Mouse (Mus musculus) ES-E14 (cell line): ENCODE measurements around the gene Ceacam13.

Experiments used
- CHD2 ChIP-seq: IDR thresholded peaks from 2 replicates; pipeline ENCODE4 v1.6.1; 2014; ENCODE audit warnings: mild to moderate bottlenecking, low read depth, low read length, inconsistent platforms
- HCFC1 ChIP-seq: IDR thresholded peaks from 2 replicates; pipeline ENCODE4 v1.6.1; 2012; ENCODE audit warnings: low read length, inconsistent platforms, borderline replicate concordance; ENCODE audit not compliant: insufficient read depth
- MAFK ChIP-seq: IDR thresholded peaks from 2 replicates; pipeline ENCODE4 v1.6.1; 2014; ENCODE audit warnings: mild to moderate bottlenecking, low read depth, low read length, inconsistent platforms; ENCODE audit not compliant: insufficient read depth
- ZNF384 ChIP-seq: IDR thresholded peaks from 2 replicates; pipeline ENCODE4 v1.6.1; 2012; ENCODE audit warnings: low read depth, low read length, inconsistent platforms

DNA sequence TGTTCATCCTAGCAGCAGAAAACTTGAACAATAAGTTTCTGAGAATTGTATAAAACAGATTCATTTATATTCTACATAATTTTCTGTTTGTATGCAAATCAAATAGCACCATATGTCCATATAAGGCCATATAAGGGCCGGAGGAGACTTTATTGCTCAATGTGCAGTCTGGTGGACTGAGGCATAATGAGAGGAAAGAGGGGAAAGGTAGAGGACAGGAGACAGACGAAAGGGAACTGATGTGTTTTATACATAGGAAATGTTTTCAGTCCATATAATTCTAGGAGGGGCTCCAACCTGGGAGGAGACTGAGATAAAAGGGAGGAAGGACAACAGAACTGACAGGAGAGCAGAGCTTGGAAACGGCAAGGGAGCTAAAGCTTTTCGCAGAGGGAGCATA, 37.9 kb upstream of the Ceacam13 start, which contains the start of gene Ceacam11:
- TF ChIP-seq CHD2 (no peak), MAFK (no peak), ZNF384 (no peak), HCFC1 (no peak)
